Mouse (Mus musculus): ENCODE measurements around the gene Prss33.

- TF ChIP-seq CTCF (IDR thresholded peaks at IDR 0.05; ENCODE audit: control insufficient read depth, insufficient read depth, insufficient replicate concordance, low read depth, low read length) (no peak), POLR2A (IDR thresholded peaks at IDR 0.05; ENCODE audit: control insufficient read depth, low read depth, low read length) (no peak)
Measured at GRCm38 (mm10) chr17:23857913-23858312, 22.1 kb upstream of the Prss33 start.
